Mouse (Mus musculus) adrenal gland, adult 8-10 months (tissue): ENCODE data around the gene Myh13. TPM values are rescaled to one million over a fixed set of nuclear protein-coding genes. Genes with fewer than 3 reads are reported as not detected.

Experiments used
- DNase-seq: peaks from one replicate; pipeline ENCODE4 v3.0.0; 2022
- total RNA-seq, 4 experiments: library from RNA; stranded (reverse); gene quantifications; 2 replicates each; pipeline ENCODE4 v1.2.4; 2022

Gene Myh13
- total RNA-seq, 4 experiments from 2014 or later, result 0.03 TPM; not detected in 3

DNA sequence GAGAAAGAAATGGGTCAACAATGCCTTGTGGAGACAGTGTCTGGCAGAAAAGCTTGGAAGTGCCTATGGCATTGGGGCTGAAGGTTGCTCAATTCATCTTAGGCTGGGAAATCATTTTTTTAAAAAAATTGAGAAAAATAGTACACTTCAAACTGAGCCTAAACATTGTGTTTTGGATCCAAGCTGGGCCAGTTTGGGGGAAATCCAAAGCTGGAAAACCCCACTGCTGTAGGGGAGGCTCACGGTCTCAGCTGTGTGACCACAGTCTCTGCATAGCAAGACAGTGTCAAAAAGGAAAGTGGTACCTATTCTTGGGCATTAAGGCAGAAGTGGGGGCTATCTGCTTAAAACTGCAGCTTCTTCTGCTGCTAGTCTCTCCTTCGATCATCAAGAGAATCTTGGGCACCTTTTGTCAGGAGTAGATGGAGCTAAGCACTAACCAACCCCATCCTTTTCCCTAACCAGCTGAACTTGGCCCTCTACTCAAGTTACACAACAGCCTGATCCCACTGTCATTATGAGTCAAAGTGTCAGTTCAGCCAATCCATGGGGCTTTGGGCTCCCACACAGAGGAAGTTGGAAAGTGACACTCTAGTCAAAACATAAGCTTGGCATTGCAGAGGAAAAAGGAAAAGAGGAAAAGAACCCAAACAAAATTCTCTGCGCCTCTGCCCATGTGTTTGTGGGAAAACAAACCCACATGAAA, 69.4 kb downstream of the Myh13 start:
- no peak for DNase-seq

DNA sequence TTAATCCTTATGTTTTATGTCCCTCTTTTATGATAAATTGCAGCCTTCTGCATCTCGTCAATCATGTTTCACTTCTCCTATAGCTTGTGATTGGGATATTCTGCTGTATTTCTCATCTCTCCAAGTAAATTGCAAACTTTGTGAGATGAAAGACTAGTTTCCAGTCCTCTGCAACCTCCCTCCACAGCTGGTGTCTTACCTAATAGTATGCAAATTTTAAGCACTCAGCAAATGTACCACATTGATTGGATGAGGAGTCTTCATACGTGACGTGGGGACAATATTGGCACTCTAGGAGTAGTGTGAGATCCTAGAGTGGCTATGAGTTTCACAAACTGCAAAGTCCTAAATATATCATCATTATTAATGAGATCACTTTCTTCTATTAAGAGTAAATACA, 70.9 kb downstream of the Myh13 start:
- DNase-seq, result no peak

DNA sequence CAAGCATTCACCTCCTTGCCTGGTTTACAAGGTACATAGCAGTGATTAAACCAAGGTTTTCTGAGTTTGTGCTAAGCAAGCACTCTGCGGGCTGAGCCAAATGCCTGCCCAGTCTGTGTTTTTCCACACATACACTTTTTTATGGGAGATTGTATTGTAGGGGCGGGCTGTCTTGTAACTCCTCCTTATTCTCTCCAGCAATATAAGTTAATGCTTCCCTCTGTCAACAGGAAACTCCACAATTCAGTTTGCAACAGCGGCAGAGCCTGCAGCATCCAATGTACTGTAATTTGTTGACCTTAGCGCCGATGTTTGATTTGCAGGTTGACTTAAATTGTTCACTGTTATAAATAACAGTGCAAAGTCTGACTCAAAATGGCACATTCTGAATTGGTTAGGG, 79.5 kb downstream of the Myh13 start:
- no peak for DNase-seq

- DNase-seq, result no peak
Measured at GRCm38 (mm10) chr11:67414346-67414940, 93.0 kb downstream of the Myh13 start.

Other genes starting within 250 kb of the Myh13 start
- gene Myh3, start 243.4 kb upstream of the Myh13 start, total RNA-seq, result under 1 TPM in 3 of 4 experiments, not detected in 1; 0.05 to 0.17 (median 0.09) TPM
- gene Myh2, start 150.6 kb upstream of the Myh13 start, total RNA-seq, result not detected
- gene Myh1, start 121.6 kb upstream of the Myh13 start, total RNA-seq, result under 1 TPM in 3 of 4 experiments, not detected in 1; 0.17 to 0.35 (median 0.25) TPM
- gene Myh4, start 83.6 kb upstream of the Myh13 start, total RNA-seq, result not detected
- not detected for gene Myh8, start 44.5 kb upstream of the Myh13 start, total RNA-seq
- gene Gas7, start 133.8 kb downstream of the Myh13 start, total RNA-seq, result 100 to 1,000 TPM in 1 of 4 experiments, 10 to 100 TPM in 3; 48.7 to 104 (median 74.3) TPM